8 mouse cellular contexts compared by ENCODE assay signal in genomic region chr14:55089199-55089947, GRCm38 (mm10). TPM values are rescaled to one million over a fixed set of nuclear protein-coding genes. Genes with fewer than 3 reads are reported as not detected.
DNase-seq lines count a peak whose midpoint lies in the region; ATAC-seq and TF ChIP-seq lines count a peak whose summit lies in the region.

No protein-coding gene starts in this region.

- no peak overlapping the region for H3K4me3 ChIP-seq in embryonic facial prominence, embryonic 11.5 days (ENCODE audit: low read depth, low read length)
- no peak overlapping the region for H3K4me3 ChIP-seq in embryonic facial prominence, embryonic 10.5 days
- H3K4me3 ChIP-seq in cortical plate, adult 2 months (ENCODE audit: insufficient read depth, low read length), result peak overlapping the region; percentile 73
- peak overlapping the region; percentile 67 for H3K4me3 ChIP-seq in midbrain, embryonic 15.5 days

- intact Hi-C loops in left cerebral cortex, postnatal 14 days (cut with DNase I), result no loop called here
- intact Hi-C loops in left cerebral cortex, postnatal 4 days (cut with DNase I), result no loop called here

- no peak overlapping the region for H3K4me2 ChIP-seq in embryonic facial prominence, embryonic 11.5 days (ENCODE audit: low read depth, low read length)
- peak overlapping the region; percentile 81 for H3K4me2 ChIP-seq in midbrain, embryonic 15.5 days

- TF ChIP-seq POLR2A in cortical plate, adult 2 months (IDR thresholded peaks at IDR 0.05; ENCODE audit: extremely low read depth, insufficient read depth, low read length), result 0 out of 2 replicates have a peak, but pooled peaks have one; percentile 4

- 0 out of 2 replicates have a peak, but pooled peaks cover 2% of the 10 kb centered on the region for H3K4me1 ChIP-seq in embryonic facial prominence, embryonic 11.5 days (ENCODE audit: control insufficient read depth, insufficient read depth, low read length)
- peaks cover 61% of the 10 kb centered on the region for H3K4me1 ChIP-seq in embryonic facial prominence, embryonic 10.5 days
- H3K4me1 ChIP-seq in cortical plate, adult 2 months (ENCODE audit: control insufficient read depth, insufficient read depth, low read length), result peaks cover 10% of the 10 kb centered on the region
- H3K4me1 ChIP-seq in midbrain, embryonic 15.5 days, result peaks cover 68% of the 10 kb centered on the region

- no peaks in the 10 kb centered on the region for H3K36me3 ChIP-seq in embryonic facial prominence, embryonic 11.5 days (replicated peaks; ENCODE audit: control insufficient read depth, insufficient read depth, low read depth, low read length)
- H3K36me3 ChIP-seq in embryonic facial prominence, embryonic 10.5 days (replicated peaks), result no peaks in the 10 kb centered on the region; the same call in 1 of the 2 replicates
- H3K36me3 ChIP-seq in midbrain, embryonic 15.5 days (replicated peaks), result no peaks in the 10 kb centered on the region

- no peak for TF ChIP-seq CTCF in cortical plate, adult 2 months (IDR thresholded peaks at IDR 0.05; ENCODE audit: extremely low read depth, insufficient read depth, low read length)

- no peaks in the 10 kb centered on the region for H3K27me3 ChIP-seq in embryonic facial prominence, embryonic 11.5 days (ENCODE audit: control insufficient read depth, insufficient read depth, low read length)
- H3K27me3 ChIP-seq in embryonic facial prominence, embryonic 10.5 days (replicated peaks; ENCODE audit: low read depth, poor library complexity, severe bottlenecking), result peaks cover 14% of the 10 kb centered on the region
- no peaks in the 10 kb centered on the region for H3K27me3 ChIP-seq in midbrain, embryonic 15.5 days (replicated peaks)

- no peak overlapping the region for H3K27ac ChIP-seq in embryonic facial prominence, embryonic 11.5 days (replicated peaks; ENCODE audit: low read depth, low read length)
- H3K27ac ChIP-seq in embryonic facial prominence, embryonic 10.5 days (replicated peaks), result no peak overlapping the region
- no peak overlapping the region for H3K27ac ChIP-seq in cortical plate, adult 2 months (ENCODE audit: insufficient read depth, low read length)
- peak overlapping the region; percentile 93; the same call in 1 of the 2 replicates for H3K27ac ChIP-seq in midbrain, embryonic 15.5 days

- H3K9me3 ChIP-seq in embryonic facial prominence, embryonic 11.5 days (replicated peaks; ENCODE audit: control insufficient read depth, low read length), result no peaks in the 10 kb centered on the region
- no peaks in the 10 kb centered on the region for H3K9me3 ChIP-seq in embryonic facial prominence, embryonic 10.5 days
- H3K9me3 ChIP-seq in midbrain, embryonic 15.5 days, result no peaks in the 10 kb centered on the region

- H3K9ac ChIP-seq in embryonic facial prominence, embryonic 11.5 days (replicated peaks; ENCODE audit: low read length), result no peak overlapping the region
- peak overlapping the region; percentile 83 for H3K9ac ChIP-seq in midbrain, embryonic 15.5 days

- DNase-seq in embryonic facial prominence, embryonic 11.5 days (ENCODE audit: low spot score), result peak; percentile 47
- no peak for DNase-seq in embryonic facial prominence, embryonic 10.5 days (ENCODE audit: low spot score)
- peak; percentile 66 to 86 for DNase-seq in left cerebral cortex, postnatal 14 days (ENCODE audit: low spot score in 2 of 2)
- DNase-seq in left cerebral cortex, postnatal 4 days, result no peak
- DNase-seq in lung, postnatal 36 days, result no peak
- DNase-seq in urinary bladder, postnatal 14 days (ENCODE audit: low spot score), result no peak

- 64% methylated on average over 13 of the region's 13 CpGs for WGBS in embryonic facial prominence, embryonic 11.5 days
- WGBS in embryonic facial prominence, embryonic 10.5 days, result 64% methylated on average over 13 of the region's 13 CpGs
- WGBS in midbrain, embryonic 15.5 days, result 54% methylated on average over 13 of the region's 13 CpGs

- ATAC-seq in embryonic facial prominence, embryonic 11.5 days (replicated peaks; ENCODE audit: insufficient number of reproducible peaks, low FRiP score, low TSS enrichment, low read depth), result no peak
- ATAC-seq in midbrain, embryonic 15.5 days (replicated peaks), result no peak

RNA-seq across cellular contexts. Expression of gene Zfhx2, which starts 2.8 kb away (rescaled TPM):
- polyA plus RNA-seq in embryonic facial prominence, embryonic 11.5 days (2014; fragmentation: Nextera tagmentation; extraction: Ambion mirVana), result 4.5 and 6.0 TPM in 2 replicates
- 6.1 and 6.8 TPM in 2 replicates for polyA plus RNA-seq in embryonic facial prominence, embryonic 10.5 days (2016; fragmentation: Nextera tagmentation; extraction: Ambion mirVana)
- total RNA-seq in left cerebral cortex, postnatal 14 days (2021), result 10 to 100 TPM; 37.2 to 37.9 TPM
- 10 to 100 TPM; 28.2 to 29.4 TPM for total RNA-seq in left cerebral cortex, postnatal 4 days (2021)
- polyA plus RNA-seq in cortical plate, adult 2 months (2012; rRNA removed), result 13.0 and 13.1 TPM in 2 replicates
- 33.7 and 37.5 TPM in 2 replicates for polyA plus RNA-seq in midbrain, embryonic 15.5 days (2015; fragmentation: Nextera tagmentation; extraction: Ambion mirVana)

RNA-seq across cellular contexts. Expression of gene Thtpa, which starts 5.2 kb away (rescaled TPM):
- 19.0 and 19.6 TPM in 2 replicates for polyA plus RNA-seq in embryonic facial prominence, embryonic 11.5 days (2014; fragmentation: Nextera tagmentation; extraction: Ambion mirVana)
- polyA plus RNA-seq in embryonic facial prominence, embryonic 10.5 days (2016; fragmentation: Nextera tagmentation; extraction: Ambion mirVana), result 22.4 and 22.8 TPM in 2 replicates
- 10 to 100 TPM; 26.7 to 28.1 TPM for total RNA-seq in left cerebral cortex, postnatal 14 days (2021)
- 10 to 100 TPM; 34.7 to 35.7 TPM for total RNA-seq in left cerebral cortex, postnatal 4 days (2021)
- polyA plus RNA-seq in cortical plate, adult 2 months (2012; rRNA removed), result 13.8 and 14.5 TPM in 2 replicates
- polyA plus RNA-seq in midbrain, embryonic 15.5 days (2015; fragmentation: Nextera tagmentation; extraction: Ambion mirVana), result 38.8 and 39.5 TPM in 2 replicates

RNA-seq across cellular contexts. Expression of gene Ap1g2, which starts 17.0 kb away (rescaled TPM):
- 8.4 and 13.4 TPM in 2 replicates for polyA plus RNA-seq in embryonic facial prominence, embryonic 11.5 days (2014; fragmentation: Nextera tagmentation; extraction: Ambion mirVana)
- polyA plus RNA-seq in embryonic facial prominence, embryonic 10.5 days (2016; fragmentation: Nextera tagmentation; extraction: Ambion mirVana), result 14.5 and 15.8 TPM in 2 replicates
- 10 to 100 TPM; 10.4 to 12.3 TPM for total RNA-seq in left cerebral cortex, postnatal 14 days (2021)
- 10 to 100 TPM; 25.8 to 31.4 TPM for total RNA-seq in left cerebral cortex, postnatal 4 days (2021)
- polyA plus RNA-seq in cortical plate, adult 2 months (2012; rRNA removed), result 14.7 and 15.4 TPM in 2 replicates
- polyA plus RNA-seq in midbrain, embryonic 15.5 days (2015; fragmentation: Nextera tagmentation; extraction: Ambion mirVana), result 7.5 and 9.2 TPM in 2 replicates

RNA-seq across cellular contexts. Expression of gene Jph4, which starts 27.4 kb away (rescaled TPM):
- polyA plus RNA-seq in embryonic facial prominence, embryonic 11.5 days (2014; fragmentation: Nextera tagmentation; extraction: Ambion mirVana), result 1.2 and 1.3 TPM in 2 replicates
- polyA plus RNA-seq in embryonic facial prominence, embryonic 10.5 days (2016; fragmentation: Nextera tagmentation; extraction: Ambion mirVana), result 0.45 and 0.81 TPM in 2 replicates
- total RNA-seq in left cerebral cortex, postnatal 14 days (2021), result 100 to 1,000 TPM; 366 to 372 TPM
- 100 to 1,000 TPM; 366 to 399 TPM for total RNA-seq in left cerebral cortex, postnatal 4 days (2021)
- 244 and 247 TPM in 2 replicates for polyA plus RNA-seq in cortical plate, adult 2 months (2012; rRNA removed)
- polyA plus RNA-seq in midbrain, embryonic 15.5 days (2015; fragmentation: Nextera tagmentation; extraction: Ambion mirVana), result 39.7 and 42.5 TPM in 2 replicates

Comparison
In these comparisons a context has a peak if more than half of its experiments do, and no peak if none do; other contexts are left out.
1. DNase-seq: peak in embryonic facial prominence, embryonic 11.5 days (single experiment) and left cerebral cortex, postnatal 14 days (2 of 2); none in embryonic facial prominence, embryonic 10.5 days (single experiment), left cerebral cortex, postnatal 4 days (single experiment), lung, postnatal 36 days (single experiment) and urinary bladder, postnatal 14 days (single experiment).
2. H3K4me3 ChIP-seq: peak in cortical plate, adult 2 months (single experiment) and midbrain, embryonic 15.5 days (single experiment); none in embryonic facial prominence, embryonic 11.5 days (single experiment) and embryonic facial prominence, embryonic 10.5 days (single experiment).